Mouse (Mus musculus) cerebellum, adult 2 months (tissue): ENCODE results near the gene D130040H23Rik. TPM values are rescaled to one million over a fixed set of nuclear protein-coding genes. Genes with fewer than 3 reads are reported as not detected.
"Not testable (repeated sequence)": the region's sequence is repeated elsewhere in the genome, so short reads cannot be mapped to it uniquely, and the experiment has no call there.

Experiments
- DNase-seq, 2 experiments: peaks; one replicate each; pipeline ENCODE4 v3.0.0; 2021
- H3K27ac ChIP-seq: fragments of 200-500 bp; 2 replicates; pipeline ENCODE4 v1.5.1; 2012; ENCODE audit warnings: low read length, control low read depth, inconsistent platforms; ENCODE audit not compliant: insufficient read depth
- H3K27me3 ChIP-seq: fragments of 200-500 bp; 2 replicates; pipeline ENCODE4 v1.6.1; 2012; ENCODE audit warnings: inconsistent platforms, mild to moderate bottlenecking, low read length, moderate library complexity; ENCODE audit not compliant: control insufficient read depth, insufficient read depth
- H3K4me1 ChIP-seq: fragments of 200-500 bp; 2 replicates; pipeline ENCODE4 v1.6.1; 2011; ENCODE audit warnings: low read length; ENCODE audit not compliant: control insufficient read depth, insufficient read depth
- H3K4me3 ChIP-seq: fragments of 200-500 bp; replicated peaks from 2 replicates; pipeline ENCODE3; 2011; ENCODE audit warnings: mild to moderate bottlenecking, low read depth, low read length, control low read depth; ENCODE audit not compliant: insufficient read depth
- CTCF ChIP-seq: fragments of 200-500 bp; IDR thresholded peaks from 2 replicates; pipeline ENCODE4 v1.5.1; 2011; ENCODE audit warnings: low read depth, mild to moderate bottlenecking, control low read depth, low read length, moderate library complexity, borderline replicate concordance; ENCODE audit not compliant: insufficient read depth
- POLR2A ChIP-seq: fragments of 200-500 bp; IDR thresholded peaks from 2 replicates; pipeline ENCODE4 v1.6.1; 2011; ENCODE audit warnings: low read length, control low read depth, borderline replicate concordance; ENCODE audit not compliant: insufficient read depth
- WGBS: fragments of 180-500 bp; shearing (Covaris S2); methylation state at CpG from one replicate; pipeline ENCODE4 v1.1.7; 2018; 5-methylcytosine and 5-hydroxymethylcytosine counted together
- polyA plus RNA-seq: library from polyadenylated mRNA; depleted of rRNA; stranded (reverse); fragments of >200 nt; gene quantifications from 2 replicates; pipeline ENCODE4 v1.2.3, GENCODE M21; 2012; rRNA removed

D130040H23Rik gene
- polyA plus RNA-seq: 7.8 and 8.0 TPM in 2 replicates

DNA sequence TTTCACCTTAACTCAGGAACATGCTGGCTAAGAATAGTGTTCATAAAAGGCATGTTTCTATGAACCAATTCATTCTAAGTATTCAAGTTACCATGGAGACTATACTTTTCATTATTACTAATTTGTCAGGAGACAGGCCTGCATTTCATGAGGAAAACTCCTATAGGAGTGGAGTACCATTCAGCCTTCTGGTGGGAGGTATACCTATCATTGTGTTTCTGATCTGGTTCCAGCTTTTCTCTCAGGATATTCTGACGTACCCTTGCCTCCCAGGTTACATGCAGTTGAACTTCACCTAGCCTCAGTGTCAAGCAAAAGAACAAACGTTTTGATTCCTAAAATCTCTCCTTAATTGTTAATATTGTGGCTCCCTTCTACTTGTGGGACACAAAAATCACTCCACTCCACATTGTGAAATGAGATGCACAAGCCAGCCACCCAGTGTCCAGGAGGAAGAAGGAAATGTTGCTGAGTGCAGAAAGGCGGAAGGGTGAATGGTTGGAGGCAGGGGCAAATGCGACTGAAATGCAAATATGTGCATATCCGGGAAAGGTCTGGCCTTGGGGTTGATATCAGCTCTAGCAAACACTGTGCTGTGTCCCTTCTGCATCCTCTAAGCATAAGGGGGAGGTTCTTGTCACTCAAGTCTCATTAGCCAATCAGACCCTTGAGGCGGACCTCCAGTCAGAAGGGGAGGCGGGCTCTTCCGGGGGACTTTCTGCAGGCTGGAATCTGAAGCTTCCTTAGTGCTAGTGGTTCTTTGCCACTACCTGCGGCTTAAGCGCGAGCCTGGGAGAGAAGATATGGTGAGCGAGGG is at the start of gene D130040H23Rik:
D130040H23Rik (plus strand) TSS at position 695 of the 817 bp plus-strand sequence.
- no peak for TF ChIP-seq CTCF
- TF ChIP-seq POLR2A: peak; percentile 71; the same call in 1 of the 2 replicates
- WGBS: 3% methylated on average over 12 of the region's 12 CpGs
- peak; percentile 79 to 88 for DNase-seq
- Histone ChIP-seq H3K27ac (peak within 1 kb of the TSS; percentile 76), H3K4me3 (peak within 1 kb of the TSS; percentile 94), H3K4me1 (no peaks in the 10 kb centered on the region; the same call in 1 of the 2 replicates), H3K27me3 (no peaks in the 10 kb centered on the region)

DNA sequence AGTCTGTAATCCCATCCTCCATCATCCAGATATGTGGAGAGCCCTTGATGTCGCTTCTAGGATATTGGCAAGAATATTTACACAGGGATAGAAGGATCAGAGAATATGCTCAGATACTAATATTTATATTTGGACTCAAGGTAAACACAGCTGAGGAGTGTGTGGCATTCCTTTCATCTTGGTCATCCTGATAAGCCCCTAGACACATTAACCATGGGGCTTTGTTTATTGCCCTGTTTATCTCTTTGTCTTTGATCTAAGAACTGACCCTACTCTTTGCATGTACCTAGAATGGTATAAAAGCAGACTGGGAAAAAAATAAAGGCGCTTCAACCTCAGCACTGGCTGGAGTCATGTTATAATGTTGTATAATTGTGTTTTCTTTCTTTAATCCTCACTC is 28.3 kb upstream of the D130040H23Rik start:
- TF ChIP-seq POLR2A (no peak), CTCF (no peak)
- no peak overlapping the region for H3K4me3 ChIP-seq
- no peak overlapping the region for H3K27ac ChIP-seq
- DNase-seq: no peak
- no peaks in the 10 kb centered on the region for H3K4me1 ChIP-seq
- 89% methylated on average over 2 of the region's 2 CpGs for WGBS
- H3K27me3 ChIP-seq: no peaks in the 10 kb centered on the region

DNA sequence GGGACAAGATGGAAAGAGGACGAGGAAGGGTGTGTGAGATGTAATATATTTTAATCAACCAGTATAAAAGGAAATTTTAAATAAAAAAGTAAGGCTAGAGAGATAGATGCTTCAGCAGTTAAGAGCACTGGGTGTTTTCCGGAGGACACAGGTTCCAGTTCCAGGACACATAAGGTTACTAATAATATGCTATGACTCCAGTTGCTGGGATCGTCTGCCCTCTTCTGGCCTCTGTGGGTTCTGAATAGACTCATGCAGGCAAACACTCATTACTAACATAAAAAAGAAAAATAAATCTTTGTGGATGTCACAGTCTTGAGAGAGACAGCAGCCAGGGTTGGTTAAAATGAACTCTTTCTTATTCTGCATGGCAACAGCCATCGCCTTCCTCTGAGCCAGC is 2.4 kb upstream of the D130040H23Rik start:
- Histone ChIP-seq H3K4me3 (no peak overlapping the region), H3K4me1 (no peaks in the 10 kb centered on the region; the same call in 1 of the 2 replicates), H3K27ac (no peak overlapping the region), H3K27me3 (no peaks in the 10 kb centered on the region)
- TF ChIP-seq CTCF (no peak), POLR2A (no peak)
- 49% methylated on average over 4 of the region's 4 CpGs for WGBS
- peak in 1 of 2 experiments; percentile 14 for DNase-seq

DNA sequence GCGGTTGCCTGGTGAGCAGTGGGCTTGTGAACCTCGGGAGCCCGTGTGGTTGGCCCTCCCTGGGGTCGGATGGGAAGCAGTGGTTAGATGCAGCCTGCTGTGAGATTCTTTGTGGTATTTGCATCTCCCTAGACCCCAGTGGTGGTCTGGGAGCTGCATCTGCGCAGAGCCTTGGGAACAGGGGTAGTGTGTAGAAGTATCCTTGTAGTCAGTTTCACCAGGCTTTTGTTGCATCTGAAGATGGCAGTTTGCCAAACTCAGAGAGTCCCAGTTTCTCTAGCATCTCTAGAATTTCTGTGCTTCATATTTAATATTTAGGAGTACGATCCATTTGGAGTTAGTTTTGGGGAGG is 299 bp downstream of the D130040H23Rik start:
- WGBS: 11% methylated on average over 6 of the region's 6 CpGs
- H3K27ac ChIP-seq: peak overlapping the region; percentile 76
- H3K27me3 ChIP-seq: no peaks in the 10 kb centered on the region
- peak overlapping the region; percentile 94 for H3K4me3 ChIP-seq
- DNase-seq: no peak
- TF ChIP-seq CTCF (no peak), POLR2A (no peak)
- H3K4me1 ChIP-seq: no peaks in the 10 kb centered on the region; the same call in 1 of the 2 replicates

DNA sequence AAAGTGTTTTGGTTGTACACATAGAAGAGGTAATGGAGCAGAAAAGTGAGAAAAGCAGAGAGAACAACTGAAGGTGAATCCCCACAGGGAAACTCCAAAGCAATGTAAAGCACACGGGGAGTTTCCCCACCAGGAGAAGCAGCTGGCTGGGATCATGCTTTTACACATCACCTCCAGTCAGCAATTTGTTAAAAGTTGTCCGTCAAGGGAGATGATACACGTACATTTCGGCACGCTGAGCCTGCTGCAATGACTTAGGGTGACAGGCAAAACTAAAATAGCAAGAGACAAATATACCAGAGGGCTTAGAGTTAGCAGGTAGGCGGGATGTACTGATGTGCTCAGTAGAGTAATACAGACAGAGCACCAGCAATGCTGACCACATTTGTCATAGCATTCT is 1.6 kb downstream of the D130040H23Rik start:
- Histone ChIP-seq H3K27ac (no peak overlapping the region), H3K4me1 (no peaks in the 10 kb centered on the region; the same call in 1 of the 2 replicates), H3K4me3 (no peak overlapping the region), H3K27me3 (no peaks in the 10 kb centered on the region)
- DNase-seq: no peak
- WGBS: 93% methylated on average over 6 of the region's 6 CpGs
- no peak for TF ChIP-seq CTCF
- no peak for TF ChIP-seq POLR2A

DNA sequence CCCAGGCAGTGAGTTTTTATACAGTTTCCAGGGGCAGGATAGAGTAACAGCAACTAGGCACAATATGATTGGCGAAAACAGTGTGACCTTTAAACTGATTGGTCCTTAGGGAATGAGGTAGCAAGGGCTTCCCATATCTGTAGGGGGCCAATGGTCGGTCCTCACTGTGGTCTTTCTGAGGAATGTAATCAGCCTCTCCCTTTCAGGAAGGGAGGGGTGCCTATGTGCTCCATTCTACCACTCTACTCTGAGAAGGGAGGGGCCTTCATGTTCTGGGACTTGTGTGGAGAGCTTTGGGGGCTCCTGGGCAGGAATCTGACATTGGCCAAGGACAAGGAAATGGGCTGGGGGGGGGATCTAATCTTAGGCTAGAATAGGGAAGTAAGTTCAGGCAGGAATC is 53.9 kb downstream of the D130040H23Rik start:
- no peak for DNase-seq
- Histone ChIP-seq H3K4me1 (no peaks in the 10 kb centered on the region), H3K27me3 (no peaks in the 10 kb centered on the region), H3K4me3 (no peak overlapping the region), H3K27ac (no peak overlapping the region)
- WGBS: 80% methylated on average over 2 of the region's 2 CpGs
- TF ChIP-seq CTCF (no peak), POLR2A (no peak)

DNA sequence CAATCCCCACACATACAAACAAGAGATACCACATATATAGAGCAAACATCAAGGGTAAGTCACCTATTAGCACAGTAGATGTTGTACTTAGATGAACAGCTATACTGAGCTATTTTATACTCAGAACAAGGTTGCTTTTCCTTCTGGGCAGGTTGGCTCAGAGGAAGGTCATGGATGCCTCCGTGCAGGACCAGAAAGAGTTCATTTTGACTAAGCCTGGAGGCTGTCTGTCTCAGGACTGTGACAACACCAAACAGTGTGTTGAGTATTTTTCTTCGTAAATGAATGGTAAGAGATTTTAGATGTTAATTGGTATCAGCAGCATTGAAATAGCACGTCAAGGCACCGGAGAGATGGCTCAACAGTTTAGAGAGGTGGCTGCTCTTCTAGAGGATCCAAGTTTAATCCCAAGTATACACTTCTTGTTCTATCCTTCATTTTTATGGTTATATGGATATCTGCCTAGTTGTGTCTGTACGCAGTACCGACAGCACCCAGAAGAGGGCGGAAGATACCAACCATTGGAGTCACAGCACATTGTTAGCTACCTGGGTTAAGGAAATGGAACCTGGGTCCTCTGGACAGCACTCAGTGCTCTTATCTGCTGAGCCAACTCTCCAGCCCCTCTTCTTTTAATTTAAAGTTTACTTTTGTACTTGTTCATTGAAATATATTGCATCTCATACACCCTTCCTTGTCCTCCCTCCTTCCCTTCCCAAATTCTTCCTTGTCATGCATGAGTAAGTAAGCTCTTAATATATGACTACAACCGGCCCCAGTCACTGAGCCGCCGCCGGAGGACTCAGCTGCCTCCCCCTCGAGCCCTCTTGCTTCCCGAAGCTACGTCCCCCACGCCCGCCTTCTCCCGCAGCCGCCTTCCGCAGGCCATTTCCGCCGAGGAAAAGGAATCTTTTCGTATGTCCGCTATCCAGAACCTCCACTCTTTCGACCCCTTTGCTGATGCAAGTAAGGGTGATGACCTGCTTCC is 57.7 kb downstream of the D130040H23Rik start:
- Histone ChIP-seq H3K27me3 (no peaks in the 10 kb centered on the region), H3K4me3 (peak overlapping the region; percentile 55), H3K27ac (no peak overlapping the region), H3K4me1 (no peaks in the 10 kb centered on the region)
- DNase-seq: peak; percentile 80 to 92
- TF ChIP-seq CTCF (peak; percentile 86), POLR2A (no peak)
- WGBS: 8% methylated on average over 24 of the region's 24 CpGs

DNA sequence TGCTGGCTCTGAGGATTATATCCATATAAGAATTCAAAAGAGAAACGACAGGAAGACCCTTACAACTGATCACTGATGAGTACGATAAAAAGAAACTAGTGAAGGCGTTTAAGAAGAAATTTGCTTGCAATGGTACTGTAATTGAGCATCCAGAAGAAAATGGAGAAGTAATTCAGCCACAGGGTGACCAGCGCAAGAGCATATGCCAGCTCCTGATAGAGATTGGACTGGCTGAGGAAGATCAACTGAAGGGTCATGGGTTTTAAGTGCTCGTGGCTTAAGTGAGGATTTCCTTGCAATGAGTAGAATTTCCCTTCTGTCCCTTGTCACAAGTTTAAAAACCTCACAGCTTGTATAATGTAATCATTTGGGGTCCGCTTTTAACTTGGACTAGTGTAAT is 58.4 kb downstream of the D130040H23Rik start:
- H3K27ac ChIP-seq, H3K27me3 ChIP-seq, H3K4me1 ChIP-seq: not testable (repeated sequence)

More for the DNA sequence above, 58.4 kb downstream of the D130040H23Rik start:
- DNase-seq: not testable (repeated sequence)
- WGBS: 59% methylated on average over 6 of the region's 6 CpGs
- H3K4me3 ChIP-seq: peak overlapping the region; percentile 55

Other genes starting within 250 kb of the D130040H23Rik start
- gene Zfp930, start 62.0 kb upstream of the D130040H23Rik start, polyA plus RNA-seq: 12.2 and 14.5 TPM in 2 replicates
- gene Gm9495, start 182.5 kb downstream of the D130040H23Rik start, polyA plus RNA-seq: 0.10 TPM in 1 of 2 replicates, not detected in the other